Mouse (Mus musculus) megakaryocyte, embryonic 14.5 days (primary cell): ENCODE results near the gene Parvb.

Source experiments
- FLI1 ChIP-seq: IDR thresholded peaks from 2 replicates; pipeline ENCODE4 v1.6.1; 2012; ENCODE audit warnings: low read length, inconsistent platforms, mixed read lengths
- GATA1 ChIP-seq: IDR thresholded peaks from 3 replicates; pipeline ENCODE4 v1.6.1; 2012; ENCODE audit warnings: mixed read lengths, low read length, inconsistent platforms, borderline replicate concordance

- TF ChIP-seq GATA1: no peak
- TF ChIP-seq FLI1: no peak
Measured at GRCm38 (mm10) chr15:84256254-84256850, 24.5 kb downstream of the Parvb start.
